Mouse (Mus musculus): ENCODE results near the gene Treh. TPM values are rescaled to one million over a fixed set of nuclear protein-coding genes. Genes with fewer than 3 reads are reported as not detected.
A peak's percentile ranks its signal among the peaks of the same experiment; 100 is the strongest.

Treh gene
- polyA plus RNA-seq, 1 experiment from 2014 or later: not detected

- Histone ChIP-seq H3K27ac (no peak overlapping the region), H3K36me3 (0 out of 2 replicates have a peak, but pooled peaks cover 11% of the 10 kb centered on the region), H3K4me2 (replicated peaks) (peak overlapping the region; percentile 85), H3K9me3 (no peaks in the 10 kb centered on the region), H3K27me3 (replicated peaks) (no peaks in the 10 kb centered on the region), H3K9ac (no peak overlapping the region), H3K4me3 (replicated peaks) (peak overlapping the region; percentile 61; the same call in 1 of the 2 replicates), H3K4me1 (replicated peaks) (peaks cover 32% of the 10 kb centered on the region)
- WGBS: 80% methylated on average over 8 of the region's 8 CpGs
- no peak for ATAC-seq
These were observed 46.8 kb downstream of the Treh start for GRCm38 (mm10) chr9:44719632-44720357.

- Histone ChIP-seq H3K9ac (peak overlapping the region; percentile 65), H3K27ac (0 out of 2 replicates have a peak overlapping the region, but pooled peaks have one; percentile 48), H3K36me3 (0 out of 2 replicates have a peak, but pooled peaks cover 5% of the 10 kb centered on the region), H3K9me3 (no peaks in the 10 kb centered on the region), H3K27me3 (replicated peaks) (no peaks in the 10 kb centered on the region), H3K4me3 (replicated peaks) (peak overlapping the region; percentile 61), H3K4me1 (replicated peaks) (peaks cover 34% of the 10 kb centered on the region), H3K4me2 (replicated peaks) (peak overlapping the region; percentile 85)
- ATAC-seq: peak; percentile 16
- WGBS: 17% methylated on average over 9 of the region's 9 CpGs
These were observed 47.5 kb downstream of the Treh start for GRCm38 (mm10) chr9:44720358-44721153.

GRCm38 (mm10) chr9:44721154-44721876 lies 48.3 kb downstream of the Treh start:
- 1% methylated on average over 40 of the region's 40 CpGs for WGBS
- ATAC-seq: peak; percentile 90

GRCm38 (mm10) chr9:44721877-44722186 lies 48.8 kb downstream of the Treh start:
- Histone ChIP-seq H3K27ac (no peak overlapping the region; the same call in 1 of the 2 replicates), H3K9ac (no peak overlapping the region), H3K36me3 (0 out of 2 replicates have a peak, but pooled peaks cover 1% of the 10 kb centered on the region), H3K4me1 (replicated peaks) (peaks cover 42% of the 10 kb centered on the region), H3K4me3 (replicated peaks) (no peak overlapping the region), H3K4me2 (replicated peaks) (no peak overlapping the region), H3K27me3 (replicated peaks) (no peaks in the 10 kb centered on the region), H3K9me3 (no peaks in the 10 kb centered on the region)
- WGBS: 73% methylated on average over 3 of the region's 3 CpGs
- no peak; the same call in 1 of the 2 replicates for ATAC-seq

More at GRCm38 (mm10) chr9:44721154-44721876, 48.3 kb downstream of the Treh start:
- H3K9ac ChIP-seq: peak overlapping the region; percentile 65
- 0 out of 2 replicates have a peak overlapping the region, but pooled peaks have one; percentile 48 for H3K27ac ChIP-seq
- peaks cover 36% of the 10 kb centered on the region for H3K4me1 ChIP-seq (replicated peaks)
- no peaks in the 10 kb centered on the region for H3K9me3 ChIP-seq
- 0 out of 2 replicates have a peak, but pooled peaks cover 3% of the 10 kb centered on the region for H3K36me3 ChIP-seq
- peak overlapping the region; percentile 85 for H3K4me2 ChIP-seq (replicated peaks)
- H3K4me3 ChIP-seq (replicated peaks): peak overlapping the region; percentile 61
- H3K27me3 ChIP-seq (replicated peaks): no peaks in the 10 kb centered on the region

GRCm38 (mm10) chr9:44722575-44722974 lies 49.5 kb downstream of the Treh start:
- H3K27me3 ChIP-seq (replicated peaks): no peaks in the 10 kb centered on the region; the same call in 1 of the 2 replicates
- 72% methylated on average over 7 of the region's 7 CpGs for WGBS
- no peaks in the 10 kb centered on the region for H3K36me3 ChIP-seq
- no peak for ATAC-seq
- H3K4me3 ChIP-seq (replicated peaks): no peak overlapping the region
- H3K9me3 ChIP-seq: no peaks in the 10 kb centered on the region
- peaks cover 42% of the 10 kb centered on the region for H3K4me1 ChIP-seq (replicated peaks)
- no peak overlapping the region for H3K4me2 ChIP-seq (replicated peaks)
- no peak overlapping the region; the same call in 1 of the 2 replicates for H3K27ac ChIP-seq
- no peak overlapping the region for H3K9ac ChIP-seq

- Histone ChIP-seq H3K4me1 (replicated peaks) (peaks cover 42% of the 10 kb centered on the region), H3K9me3 (no peaks in the 10 kb centered on the region), H3K4me3 (replicated peaks) (no peak overlapping the region), H3K36me3 (no peaks in the 10 kb centered on the region), H3K27ac (peak overlapping the region; percentile 63), H3K9ac (no peak overlapping the region), H3K4me2 (replicated peaks) (no peak overlapping the region), H3K27me3 (replicated peaks) (no peaks in the 10 kb centered on the region; the same call in 1 of the 2 replicates)
- no peak for ATAC-seq
- 38% methylated on average over 7 of the region's 7 CpGs for WGBS
These were observed 50.0 kb downstream of the Treh start for GRCm38 (mm10) chr9:44723008-44723407.

GRCm38 (mm10) chr9:44723521-44724041 lies 50.5 kb downstream of the Treh start:
- Histone ChIP-seq H3K27me3 (replicated peaks) (no peaks in the 10 kb centered on the region; the same call in 1 of the 2 replicates), H3K4me2 (replicated peaks) (no peak overlapping the region), H3K9ac (no peak overlapping the region), H3K4me1 (replicated peaks) (peaks cover 42% of the 10 kb centered on the region), H3K36me3 (no peaks in the 10 kb centered on the region), H3K9me3 (no peaks in the 10 kb centered on the region), H3K27ac (peak overlapping the region; percentile 63), H3K4me3 (replicated peaks) (no peak overlapping the region)
- WGBS: 64% methylated on average over 11 of the region's 11 CpGs
- no peak for ATAC-seq

GRCm38 (mm10) chr9:44724223-44724622 lies 51.2 kb downstream of the Treh start:
- H3K27ac ChIP-seq: no peak overlapping the region
- H3K27me3 ChIP-seq (replicated peaks): no peaks in the 10 kb centered on the region; the same call in 1 of the 2 replicates
- peak overlapping the region; percentile 17; the same call in 1 of the 2 replicates for H3K4me2 ChIP-seq (replicated peaks)
- H3K9ac ChIP-seq: no peak overlapping the region
- WGBS: 41% methylated on average over 6 of the region's 6 CpGs
- H3K4me1 ChIP-seq (replicated peaks): peaks cover 42% of the 10 kb centered on the region
- ATAC-seq: no peak
- no peaks in the 10 kb centered on the region for H3K9me3 ChIP-seq
- H3K36me3 ChIP-seq: no peaks in the 10 kb centered on the region
- no peak overlapping the region for H3K4me3 ChIP-seq (replicated peaks)

GRCm38 (mm10) chr9:44724665-44725064 lies 51.6 kb downstream of the Treh start:
- Histone ChIP-seq H3K4me1 (replicated peaks) (peaks cover 42% of the 10 kb centered on the region), H3K9ac (no peak overlapping the region), H3K9me3 (no peaks in the 10 kb centered on the region), H3K27ac (0 out of 2 replicates have a peak overlapping the region, but pooled peaks have one; percentile 13), H3K4me3 (replicated peaks) (no peak overlapping the region), H3K36me3 (no peaks in the 10 kb centered on the region), H3K4me2 (replicated peaks) (peak overlapping the region; percentile 17; the same call in 1 of the 2 replicates), H3K27me3 (replicated peaks) (peaks cover 2% of the 10 kb centered on the region; the same call in 1 of the 2 replicates)
- ATAC-seq: no peak
- WGBS: 47% methylated on average over 2 of the region's 2 CpGs

GRCm38 (mm10) chr9:44726431-44727146 lies 53.6 kb downstream of the Treh start:
- 0 out of 2 replicates have a peak overlapping the region, but pooled peaks have one; percentile 11 for H3K27ac ChIP-seq
- 41% methylated on average over 10 of the region's 10 CpGs for WGBS
- H3K4me3 ChIP-seq (replicated peaks): no peak overlapping the region
- H3K27me3 ChIP-seq (replicated peaks): peaks cover 3% of the 10 kb centered on the region; the same call in 1 of the 2 replicates
- no peaks in the 10 kb centered on the region for H3K9me3 ChIP-seq
- H3K4me1 ChIP-seq (replicated peaks): peaks cover 28% of the 10 kb centered on the region
- no peak overlapping the region for H3K4me2 ChIP-seq (replicated peaks)
- no peak for ATAC-seq
- no peaks in the 10 kb centered on the region for H3K36me3 ChIP-seq
- H3K9ac ChIP-seq: no peak overlapping the region

GRCm38 (mm10) chr9:44727441-44727840 lies 54.4 kb downstream of the Treh start:
- Histone ChIP-seq H3K27me3 (replicated peaks) (peaks cover 3% of the 10 kb centered on the region), H3K4me3 (replicated peaks) (no peak overlapping the region), H3K36me3 (no peaks in the 10 kb centered on the region), H3K27ac (no peak overlapping the region), H3K4me1 (replicated peaks) (peaks cover 28% of the 10 kb centered on the region), H3K4me2 (replicated peaks) (no peak overlapping the region), H3K9me3 (no peaks in the 10 kb centered on the region), H3K9ac (no peak overlapping the region)
- 68% methylated on average over 5 of the region's 5 CpGs for WGBS
- ATAC-seq: no peak
